Mouse (Mus musculus) intestine, embryonic 15.5 days (tissue): ENCODE measurements around the gene Tat. TPM values are rescaled to one million over a fixed set of nuclear protein-coding genes. Genes with fewer than 3 reads are reported as not detected.

ENCODE experiments used
- ATAC-seq: fragments of 200-750 bp; cut with Nextera tagmentation; 2 replicates; pipeline ENCODE4 v1.8.0; 2017; ENCODE audit warnings: moderate TSS enrichment, moderate library complexity
- H3K27ac ChIP-seq: fragments of 300-500 bp; sonication (generic); 2 replicates; pipeline ENCODE4 v1.5.1; 2015; ENCODE audit warnings: mild to moderate bottlenecking, inconsistent platforms
- H3K27me3 ChIP-seq: fragments of 300-500 bp; sonication (generic); replicated peaks from 2 replicates; pipeline ENCODE4 v1.6.1; 2015; ENCODE audit warnings: inconsistent platforms
- H3K36me3 ChIP-seq: fragments of 300-500 bp; sonication (generic); 2 replicates; pipeline ENCODE4 v1.6.1; 2015; ENCODE audit warnings: inconsistent platforms
- H3K4me1 ChIP-seq: fragments of 300-500 bp; sonication (generic); replicated peaks from 2 replicates; pipeline ENCODE4 v1.6.1; 2015; ENCODE audit warnings: inconsistent platforms
- H3K4me2 ChIP-seq: fragments of 300-500 bp; sonication (generic); replicated peaks from 2 replicates; pipeline ENCODE4 v1.6.1; 2015; ENCODE audit warnings: mild to moderate bottlenecking, inconsistent platforms
- H3K4me3 ChIP-seq: fragments of 300-500 bp; sonication (generic); replicated peaks from 2 replicates; pipeline ENCODE4 v1.5.1; 2015; ENCODE audit warnings: inconsistent platforms
- H3K9ac ChIP-seq: fragments of 300-500 bp; sonication (generic); 2 replicates; pipeline ENCODE4 v1.6.1; 2015; ENCODE audit warnings: inconsistent platforms
- H3K9me3 ChIP-seq: fragments of 300-500 bp; sonication (generic); 2 replicates; pipeline ENCODE4 v1.6.1; 2016; ENCODE audit warnings: inconsistent platforms
- WGBS: fragments of 180-500 bp; shearing (Covaris S2); methylation state at CpG from one replicate; pipeline ENCODE4 v1.1.7; 2015; 5-methylcytosine and 5-hydroxymethylcytosine counted together
- polyA plus RNA-seq: library from polyadenylated mRNA; unstranded; fragments of >200 nt; fragmentation: Nextera tagmentation; extraction: Ambion mirVana; gene quantifications from 2 replicates; pipeline ENCODE4 v1.2.1, GENCODE M21; 2015

The Tat gene
- polyA plus RNA-seq, 1 experiment from 2014 or later = not detected

GRCm38 (mm10) chr8:109989151-109989550, 1.1 kb upstream of the Tat start:
- ATAC-seq = no peak
- Histone ChIP-seq H3K4me2 (no peak overlapping the region), H3K4me3 (no peak overlapping the region), H3K9me3 (no peaks in the 10 kb centered on the region), H3K36me3 (no peaks in the 10 kb centered on the region), H3K4me1 (no peaks in the 10 kb centered on the region), H3K9ac (no peak overlapping the region), H3K27ac (no peak overlapping the region), H3K27me3 (no peaks in the 10 kb centered on the region)
- 87% methylated on average over 8 of the region's 8 CpGs for WGBS

- Histone ChIP-seq H3K9ac (no peak overlapping the region), H3K9me3 (no peaks in the 10 kb centered on the region), H3K4me1 (no peaks in the 10 kb centered on the region), H3K36me3 (no peaks in the 10 kb centered on the region), H3K4me3 (no peak overlapping the region), H3K27me3 (no peaks in the 10 kb centered on the region), H3K27ac (no peak overlapping the region), H3K4me2 (no peak overlapping the region)
- WGBS = 86% methylated on average over 5 of the region's 5 CpGs
- no peak for ATAC-seq
These were observed 1.9 kb downstream of the Tat start for GRCm38 (mm10) chr8:109992166-109992565.

GRCm38 (mm10) chr8:109992951-109993350, 2.7 kb downstream of the Tat start:
- Histone ChIP-seq H3K36me3 (no peaks in the 10 kb centered on the region), H3K4me3 (no peak overlapping the region), H3K9ac (no peak overlapping the region), H3K9me3 (no peaks in the 10 kb centered on the region), H3K27me3 (no peaks in the 10 kb centered on the region), H3K27ac (no peak overlapping the region), H3K4me2 (no peak overlapping the region), H3K4me1 (no peaks in the 10 kb centered on the region)
- ATAC-seq = no peak
- WGBS = 44% methylated on average over 1 of the region's 1 CpGs

- 87% methylated on average over 9 of the region's 9 CpGs for WGBS
- Histone ChIP-seq H3K9me3 (no peaks in the 10 kb centered on the region), H3K36me3 (no peaks in the 10 kb centered on the region), H3K9ac (no peak overlapping the region), H3K27ac (no peak overlapping the region), H3K4me3 (no peak overlapping the region), H3K4me2 (no peak overlapping the region), H3K4me1 (no peaks in the 10 kb centered on the region), H3K27me3 (no peaks in the 10 kb centered on the region)
- ATAC-seq = no peak
These were observed 7.1 kb downstream of the Tat start for GRCm38 (mm10) chr8:109997381-109997780.

- no peak for ATAC-seq
- Histone ChIP-seq H3K36me3 (no peaks in the 10 kb centered on the region), H3K4me1 (no peaks in the 10 kb centered on the region), H3K4me2 (no peak overlapping the region), H3K4me3 (no peak overlapping the region), H3K9me3 (no peaks in the 10 kb centered on the region), H3K9ac (no peak overlapping the region), H3K27ac (no peak overlapping the region), H3K27me3 (no peaks in the 10 kb centered on the region)
- 74% methylated on average over 7 of the region's 7 CpGs for WGBS
These were observed 7.8 kb downstream of the Tat start for GRCm38 (mm10) chr8:109998066-109998465.

GRCm38 (mm10) chr8:109999974-110000373, 9.7 kb downstream of the Tat start:
- H3K27me3 ChIP-seq = no peaks in the 10 kb centered on the region
- no peaks in the 10 kb centered on the region for H3K9me3 ChIP-seq
- H3K4me1 ChIP-seq = no peaks in the 10 kb centered on the region
- WGBS = 81% methylated on average over 10 of the region's 10 CpGs
- ATAC-seq = no peak
- H3K4me2 ChIP-seq = no peak overlapping the region
- no peak overlapping the region for H3K27ac ChIP-seq
- H3K4me3 ChIP-seq = no peak overlapping the region
- H3K9ac ChIP-seq = no peak overlapping the region
- no peaks in the 10 kb centered on the region for H3K36me3 ChIP-seq

GRCm38 (mm10) chr8:110002953-110003352, 12.7 kb downstream of the Tat start:
- no peak overlapping the region for H3K4me3 ChIP-seq
- H3K4me1 ChIP-seq = 0 out of 2 replicates have a peak, but pooled peaks cover 2% of the 10 kb centered on the region
- WGBS = 39% methylated on average over 9 of the region's 9 CpGs
- H3K27ac ChIP-seq = no peak overlapping the region
- no peak overlapping the region for H3K9ac ChIP-seq
- no peak overlapping the region for H3K4me2 ChIP-seq
- no peak for ATAC-seq
- no peaks in the 10 kb centered on the region for H3K27me3 ChIP-seq
- H3K36me3 ChIP-seq = no peaks in the 10 kb centered on the region
- no peaks in the 10 kb centered on the region for H3K9me3 ChIP-seq

- Histone ChIP-seq H3K4me3 (no peak overlapping the region), H3K27me3 (no peaks in the 10 kb centered on the region), H3K4me2 (no peak overlapping the region), H3K9me3 (no peaks in the 10 kb centered on the region), H3K27ac (no peak overlapping the region), H3K4me1 (0 out of 2 replicates have a peak, but pooled peaks cover 2% of the 10 kb centered on the region), H3K9ac (no peak overlapping the region), H3K36me3 (no peaks in the 10 kb centered on the region)
- no peak for ATAC-seq
- 68% methylated on average over 5 of the region's 5 CpGs for WGBS
These were observed 14.1 kb downstream of the Tat start for GRCm38 (mm10) chr8:110004300-110004699.

GRCm38 (mm10) chr8:110006312-110007023, 16.2 kb downstream of the Tat start:
- WGBS = 54% methylated on average over 17 of the region's 17 CpGs
- Histone ChIP-seq H3K36me3 (no peaks in the 10 kb centered on the region), H3K27me3 (no peaks in the 10 kb centered on the region), H3K9ac (no peak overlapping the region), H3K4me1 (0 out of 2 replicates have a peak, but pooled peaks cover 2% of the 10 kb centered on the region), H3K9me3 (no peaks in the 10 kb centered on the region), H3K4me3 (no peak overlapping the region), H3K27ac (no peak overlapping the region), H3K4me2 (no peak overlapping the region)
- no peak for ATAC-seq

GRCm38 (mm10) chr8:110008228-110008994, 18.2 kb downstream of the Tat start:
- Histone ChIP-seq H3K9me3 (no peaks in the 10 kb centered on the region), H3K4me3 (no peak overlapping the region), H3K9ac (no peak overlapping the region), H3K36me3 (no peaks in the 10 kb centered on the region), H3K4me1 (0 out of 2 replicates have a peak, but pooled peaks cover 2% of the 10 kb centered on the region), H3K4me2 (no peak overlapping the region), H3K27ac (no peak overlapping the region), H3K27me3 (no peaks in the 10 kb centered on the region)
- peak; percentile 71 for ATAC-seq
- WGBS = 78% methylated on average over 26 of the region's 26 CpGs

GRCm38 (mm10) chr8:110008995-110009446, 18.8 kb downstream of the Tat start:
- Histone ChIP-seq H3K4me2 (no peak overlapping the region), H3K4me1 (0 out of 2 replicates have a peak, but pooled peaks cover 2% of the 10 kb centered on the region), H3K9me3 (no peaks in the 10 kb centered on the region), H3K27me3 (no peaks in the 10 kb centered on the region), H3K4me3 (no peak overlapping the region), H3K27ac (no peak overlapping the region), H3K9ac (no peak overlapping the region), H3K36me3 (no peaks in the 10 kb centered on the region)
- no peak for ATAC-seq
- WGBS = 65% methylated on average over 8 of the region's 8 CpGs

GRCm38 (mm10) chr8:110010868-110011267, 20.6 kb downstream of the Tat start:
- no peak overlapping the region for H3K27ac ChIP-seq
- H3K36me3 ChIP-seq = no peaks in the 10 kb centered on the region
- no peak overlapping the region for H3K9ac ChIP-seq
- no peaks in the 10 kb centered on the region for H3K27me3 ChIP-seq
- no peaks in the 10 kb centered on the region for H3K9me3 ChIP-seq
- 0 out of 2 replicates have a peak, but pooled peaks cover 2% of the 10 kb centered on the region for H3K4me1 ChIP-seq
- ATAC-seq = no peak
- H3K4me3 ChIP-seq = no peak overlapping the region
- 38% methylated on average over 5 of the region's 5 CpGs for WGBS
- no peak overlapping the region for H3K4me2 ChIP-seq
